Mouse (Mus musculus): Measurements from ENCODE around the gene Gm156. TPM values are rescaled to one million over a fixed set of nuclear protein-coding genes. Genes with fewer than 3 reads are reported as not detected.

Gm156 gene
- not detected for polyA plus RNA-seq (2017; shearing (Covaris generic))

GRCm38 (mm10) chr6:129784170-129784569 is at the start of gene Gm156:
Gene Gm156, minus strand, starts transcription at chr6:129784270.

GRCm38 (mm10) chr6:129740069-129740721 is 43.9 kb downstream of the Gm156 start, which contains the start of gene Klri2:
Gene Klri2, minus strand, starts transcription at chr6:129740484.

GRCm38 (mm10) chr6:129717032-129717431 is 67.0 kb downstream of the Gm156 start, which contains the start of gene Klri1:
Gene Klri1, minus strand, starts transcription at chr6:129717132.

Other genes starting within 250 kb of the Gm156 start
- not detected for gene Klre1, start 206.4 kb downstream of the Gm156 start, polyA plus RNA-seq (2017; shearing (Covaris generic))
- gene Klrd1, start 192.5 kb downstream of the Gm156 start, polyA plus RNA-seq (2017; shearing (Covaris generic)) = 1 to 10 TPM; 1.4 to 2.8 TPM
- gene Klrk1, start 160.4 kb downstream of the Gm156 start, polyA plus RNA-seq (2017; shearing (Covaris generic)) = 1 to 10 TPM in 1 of 2 experiments, under 1 TPM in 1; 0.87 to 2.1 TPM
- not detected for gene Klrc3, start 140.9 kb downstream of the Gm156 start, polyA plus RNA-seq (2017; shearing (Covaris generic))
- under 1 TPM; 0.42 to 0.72 TPM for gene Klrc2, start 123.6 kb downstream of the Gm156 start, polyA plus RNA-seq (2017; shearing (Covaris generic))
- gene Klrc1, start 105.3 kb downstream of the Gm156 start, polyA plus RNA-seq (2017; shearing (Covaris generic)) = 1 to 10 TPM in 1 of 2 experiments, under 1 TPM in 1; 0.52 to 1.2 TPM
- gene Klri1, start 67.1 kb downstream of the Gm156 start, polyA plus RNA-seq (2017; shearing (Covaris generic)) = under 1 TPM in 1 of 2 experiments, not detected in 1; 0.34 TPM
- under 1 TPM in 1 of 2 experiments, not detected in 1; 0.14 TPM for gene Klri2, start 43.8 kb downstream of the Gm156 start, polyA plus RNA-seq (2017; shearing (Covaris generic))
- not detected for gene Gm17631, start 78.4 kb upstream of the Gm156 start, polyA plus RNA-seq (2017; shearing (Covaris generic))
- under 1 TPM in 1 of 2 experiments, not detected in 1; 0.31 TPM for gene Klra17, start 92.4 kb upstream of the Gm156 start, polyA plus RNA-seq (2017; shearing (Covaris generic))
- not detected for gene Klra5, start 133.4 kb upstream of the Gm156 start, polyA plus RNA-seq (2017; shearing (Covaris generic))
- not detected for gene Klra6, start 242.7 kb upstream of the Gm156 start, polyA plus RNA-seq (2017; shearing (Covaris generic))

All from activated CD4-positive, CD25-positive, alpha-beta regulatory T cell (primary cell).